Mouse (Mus musculus) monocyte, adult 59 days (primary cell): ENCODE measurements around the gene Lysmd4. TPM values are rescaled to one million over a fixed set of nuclear protein-coding genes. Genes with fewer than 3 reads are reported as not detected.

ENCODE experiments used
- total RNA-seq, 2 experiments: library from RNA; stranded (reverse); gene quantifications; one replicate each; pipeline ENCODE4 v1.2.4; 2023

Gene Lysmd4
- 1 to 10 TPM; 2.5 to 3.0 TPM for total RNA-seq

GRCm38 (mm10) chr7:67222220-67222862, at the start of gene Lysmd4:
Gene Lysmd4, plus strand, starts transcription at chr7:67222544.

Other genes starting within 250 kb of the Lysmd4 start
- gene Mef2a, start 150.3 kb downstream of the Lysmd4 start, total RNA-seq: 100 to 1,000 TPM; 253 to 263 TPM